In the genomic region with DNA sequence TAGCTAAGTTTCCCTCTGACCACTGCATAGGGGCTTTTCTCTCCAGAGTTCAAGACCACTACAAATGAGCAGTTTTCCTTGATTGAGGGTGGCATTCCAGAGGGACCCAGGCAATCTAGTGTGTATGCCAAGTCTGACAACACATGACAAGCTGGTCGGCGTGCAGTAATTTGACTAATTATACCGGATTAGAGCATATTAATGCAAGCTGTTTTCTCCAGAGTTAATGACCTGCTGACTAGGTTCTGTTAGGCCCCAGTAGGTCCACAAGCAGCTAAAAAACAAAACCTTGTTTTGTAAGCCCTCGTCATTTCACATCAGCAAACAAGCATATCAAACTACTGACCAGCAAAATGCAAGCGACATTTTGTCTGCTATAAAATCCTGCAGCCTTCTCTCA, we compare ENCODE assay signal across 15 mouse cellular contexts. TPM values are rescaled to one million over a fixed set of nuclear protein-coding genes. Genes with fewer than 3 reads are reported as not detected.
DNase-seq lines count a peak whose midpoint lies in the region; ATAC-seq and TF ChIP-seq lines count a peak whose summit lies in the region.
"Had no signal": no experiment of that assay in that cellular context is flagged by ENCODE, and none has a peak within 500 bp of the region (broad histone marks: within the 10 kb centered on the region; RNA-seq: fewer than 3 reads in every experiment).

No protein-coding gene starts in this region.

- H3K9me3 ChIP-seq in hindbrain, embryonic 13.5 days, result no peaks in the 10 kb centered on the region
- no peaks in the 10 kb centered on the region for H3K9me3 ChIP-seq in neural tube, embryonic 15.5 days (replicated peaks)
- H3K9me3 ChIP-seq: liver, embryonic 15.5 days had no signal

- WGBS in hindbrain, embryonic 13.5 days, result 27% methylated on average over 5 of the region's 5 CpGs
- WGBS in neural tube, embryonic 15.5 days, result 26% methylated on average over 5 of the region's 5 CpGs

- no peak for TF ChIP-seq CTCF in layer of hippocampus, adult 2 months (conservative IDR thresholded peaks at IDR 0.05)

- no peak overlapping the region for H3K4me3 ChIP-seq in layer of hippocampus, adult 2 months
- H3K4me3 ChIP-seq in hindbrain, embryonic 13.5 days, result no peak overlapping the region
- H3K4me3 ChIP-seq in neural tube, embryonic 15.5 days (replicated peaks), result no peak overlapping the region
- H3K4me3 ChIP-seq: liver, embryonic 15.5 days had no signal

- peak; percentile 62 to 65 for DNase-seq in cerebellum, postnatal 10 days
- no peak for DNase-seq in layer of hippocampus, adult 2 months (ENCODE audit: low spot score in 2 of 2)
- DNase-seq in layer of hippocampus, postnatal 25 days (ENCODE audit: extremely low spot score in 1 of 2, low spot score in 1 of 2), result no peak
- no peak for DNase-seq in frontal cortex, postnatal 14 days (ENCODE audit: low spot score in 2 of 2)
- DNase-seq: cerebellum, adult 2 months; layer of hippocampus, adult 9-11 months; lung, postnatal 14 days; thymus, adult 18-20 months had no signal

- H3K27me3 ChIP-seq in hindbrain, embryonic 13.5 days, result no peaks in the 10 kb centered on the region
- no peaks in the 10 kb centered on the region for H3K27me3 ChIP-seq in neural tube, embryonic 15.5 days (replicated peaks)
- H3K27me3 ChIP-seq: CH12.LX; liver, embryonic 15.5 days had no signal

- H3K4me1 ChIP-seq in hindbrain, embryonic 13.5 days (replicated peaks), result peaks cover 63% of the 10 kb centered on the region
- peaks cover 29% of the 10 kb centered on the region for H3K4me1 ChIP-seq in neural tube, embryonic 15.5 days
- H3K4me1 ChIP-seq: liver, embryonic 15.5 days had no signal

- ATAC-seq in cerebellum, adult (ENCODE audit: insufficient number of reproducible peaks, low FRiP score, low TSS enrichment), result no peak
- no peak for ATAC-seq in hindbrain, embryonic 13.5 days (ENCODE audit: low FRiP score)
- no peak for ATAC-seq in neural tube, embryonic 15.5 days (ENCODE audit: low FRiP score)
- ATAC-seq in monocyte, adult 5-6 weeks (replicated peaks; ENCODE audit: insufficient number of reproducible peaks, low FRiP score, low TSS enrichment, poor library complexity, severe bottlenecking), result no peak

- H3K27ac ChIP-seq in layer of hippocampus, adult 2 months, result peak overlapping the region; percentile 59
- peak overlapping the region; percentile 92 for H3K27ac ChIP-seq in hindbrain, embryonic 13.5 days
- peak overlapping the region; percentile 74 for H3K27ac ChIP-seq in neural tube, embryonic 15.5 days (replicated peaks)
- H3K27ac ChIP-seq: kidney, postnatal 0 days; liver, embryonic 15.5 days had no signal

- no peaks in the 10 kb centered on the region for H3K36me3 ChIP-seq in hindbrain, embryonic 13.5 days
- H3K36me3 ChIP-seq in neural tube, embryonic 15.5 days, result no peaks in the 10 kb centered on the region
- H3K36me3 ChIP-seq: liver, embryonic 15.5 days had no signal

- no peak overlapping the region for H3K9ac ChIP-seq in hindbrain, embryonic 13.5 days
- H3K9ac ChIP-seq in neural tube, embryonic 15.5 days (replicated peaks), result no peak overlapping the region
- H3K9ac ChIP-seq: liver, embryonic 15.5 days had no signal

- H3K4me2 ChIP-seq in hindbrain, embryonic 13.5 days, result no peak overlapping the region
- H3K4me2 ChIP-seq in neural tube, embryonic 15.5 days, result no peak overlapping the region
- H3K4me2 ChIP-seq: liver, embryonic 15.5 days had no signal

RNA-seq across cellular contexts. Expression of gene Mab21l1, which starts 30.9 kb away (rescaled TPM):
- total RNA-seq in layer of hippocampus, adult 2 months (2021), result under 1 TPM; 0.64 to 0.77 TPM
- total RNA-seq in layer of hippocampus, postnatal 25 days (2021), result under 1 TPM; 0.44 to 0.75 TPM
- 167 and 174 TPM in 2 replicates for polyA plus RNA-seq in hindbrain, embryonic 13.5 days (2015; fragmentation: Nextera tagmentation; extraction: Ambion mirVana)
- polyA plus RNA-seq in neural tube, embryonic 15.5 days (2015; fragmentation: Nextera tagmentation; extraction: Ambion mirVana), result 67.4 and 85.1 TPM in 2 replicates
- total RNA-seq in monocyte, adult 5-6 weeks (2017), result not detected in 3 replicates
- total RNA-seq: CH12.LX had no signal

Comparison
In these comparisons a context has a peak if more than half of its experiments do, and no peak if none do; other contexts are left out.
1. DNase-seq: peak in cerebellum, postnatal 10 days (2 of 2); none in layer of hippocampus, adult 2 months (0 of 2), layer of hippocampus, postnatal 25 days (0 of 2) and frontal cortex, postnatal 14 days (0 of 2).
2. Peak in every context shown above with its lines, with median percentiles within 50 percentile points of each other: H3K27ac ChIP-seq.